Mouse (Mus musculus) stomach, embryonic 15.5 days (tissue): ENCODE measurements around the gene Mtg2. TPM values are rescaled to one million over a fixed set of nuclear protein-coding genes. Genes with fewer than 3 reads are reported as not detected.

Experiments
- ATAC-seq: fragments of 200-750 bp; cut with Nextera tagmentation; 2 replicates; pipeline ENCODE4 v1.8.0; 2017; ENCODE audit warnings: low read depth, moderate number of reproducible peaks, moderate TSS enrichment; ENCODE audit not compliant: insufficient read depth, low FRiP score
- H3K27ac ChIP-seq: fragments of 300-500 bp; sonication (generic); 2 replicates; pipeline ENCODE4 v1.5.1; 2015; ENCODE audit warnings: mild to moderate bottlenecking, inconsistent platforms
- H3K27me3 ChIP-seq: fragments of 300-500 bp; sonication (generic); replicated peaks from 2 replicates; pipeline ENCODE4 v1.6.1; 2015; ENCODE audit warnings: inconsistent platforms
- H3K36me3 ChIP-seq: fragments of 300-500 bp; sonication (generic); 2 replicates; pipeline ENCODE4 v1.6.1; 2015; ENCODE audit warnings: inconsistent platforms
- H3K4me1 ChIP-seq: fragments of 300-500 bp; sonication (generic); 2 replicates; pipeline ENCODE4 v1.6.1; 2015; ENCODE audit warnings: inconsistent platforms
- H3K4me2 ChIP-seq: fragments of 300-500 bp; sonication (generic); 2 replicates; pipeline ENCODE4 v1.6.1; 2015; ENCODE audit warnings: mild to moderate bottlenecking, inconsistent platforms
- H3K4me3 ChIP-seq: fragments of 300-500 bp; sonication (generic); replicated peaks from 2 replicates; pipeline ENCODE4 v1.5.1; 2015; ENCODE audit warnings: inconsistent platforms
- H3K9ac ChIP-seq: fragments of 300-500 bp; sonication (generic); 2 replicates; pipeline ENCODE4 v1.6.1; 2015; ENCODE audit warnings: inconsistent platforms
- H3K9me3 ChIP-seq: fragments of 300-500 bp; sonication (generic); 2 replicates; pipeline ENCODE4 v1.6.1; 2016; ENCODE audit warnings: inconsistent platforms
- WGBS: fragments of 180-500 bp; shearing (Covaris S2); methylation state at CpG from one replicate; pipeline ENCODE4 v1.1.7; 2015; 5-methylcytosine and 5-hydroxymethylcytosine counted together
- polyA plus RNA-seq: library from polyadenylated mRNA; unstranded; fragments of >200 nt; fragmentation: Nextera tagmentation; extraction: Ambion mirVana; gene quantifications from 2 replicates; pipeline ENCODE4 v1.2.1, GENCODE M21; 2015

Mtg2 gene
- polyA plus RNA-seq, 1 experiment from 2014 or later: 25.9 TPM

DNA sequence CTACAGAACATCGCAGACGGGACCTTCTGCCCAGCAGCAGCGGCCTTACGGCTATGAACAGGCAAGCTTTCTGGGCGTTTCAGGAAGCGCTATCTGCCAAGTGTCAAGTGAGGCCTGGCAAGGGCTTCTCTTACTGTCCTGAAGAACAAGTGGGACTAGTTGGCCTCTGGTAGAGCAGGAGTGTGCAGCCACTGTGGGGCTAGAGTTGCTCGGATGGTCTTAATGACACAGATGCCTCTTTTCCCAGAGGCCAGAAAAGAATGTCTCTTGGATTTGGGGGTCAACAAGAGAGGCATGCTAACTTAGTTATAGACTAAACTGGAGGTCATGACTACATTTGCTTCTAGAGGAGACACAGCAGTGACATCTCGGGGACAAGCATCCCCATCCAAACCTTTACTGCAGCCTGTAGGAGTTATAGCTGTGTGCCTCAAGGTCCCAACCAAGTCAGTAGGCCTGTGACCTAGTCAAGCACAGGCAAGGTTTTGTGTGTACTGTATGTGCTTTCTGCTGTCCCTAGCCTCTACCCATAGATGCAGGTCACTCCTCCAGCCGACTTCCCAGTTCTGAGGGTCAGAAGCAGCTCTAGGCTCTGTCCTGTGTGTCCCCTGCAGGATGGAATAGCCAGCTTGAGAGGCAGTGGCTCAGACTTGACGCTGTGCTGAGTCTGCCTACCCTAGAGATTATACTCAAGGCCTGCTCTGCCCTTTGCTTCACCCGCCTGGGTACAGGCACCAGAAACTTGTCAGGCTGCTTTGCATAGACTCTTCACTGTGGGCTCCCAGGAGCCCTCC lies 6.9 kb upstream of the Mtg2 start:
- Histone ChIP-seq H3K27me3 (no peaks in the 10 kb centered on the region), H3K9me3 (no peaks in the 10 kb centered on the region), H3K4me1 (no peaks in the 10 kb centered on the region), H3K4me2 (no peak overlapping the region), H3K36me3 (peaks cover 13% of the 10 kb centered on the region), H3K9ac (no peak overlapping the region), H3K4me3 (no peak overlapping the region), H3K27ac (no peak overlapping the region)
- ATAC-seq: no peak
- WGBS: 92% methylated on average over 11 of the region's 11 CpGs

DNA sequence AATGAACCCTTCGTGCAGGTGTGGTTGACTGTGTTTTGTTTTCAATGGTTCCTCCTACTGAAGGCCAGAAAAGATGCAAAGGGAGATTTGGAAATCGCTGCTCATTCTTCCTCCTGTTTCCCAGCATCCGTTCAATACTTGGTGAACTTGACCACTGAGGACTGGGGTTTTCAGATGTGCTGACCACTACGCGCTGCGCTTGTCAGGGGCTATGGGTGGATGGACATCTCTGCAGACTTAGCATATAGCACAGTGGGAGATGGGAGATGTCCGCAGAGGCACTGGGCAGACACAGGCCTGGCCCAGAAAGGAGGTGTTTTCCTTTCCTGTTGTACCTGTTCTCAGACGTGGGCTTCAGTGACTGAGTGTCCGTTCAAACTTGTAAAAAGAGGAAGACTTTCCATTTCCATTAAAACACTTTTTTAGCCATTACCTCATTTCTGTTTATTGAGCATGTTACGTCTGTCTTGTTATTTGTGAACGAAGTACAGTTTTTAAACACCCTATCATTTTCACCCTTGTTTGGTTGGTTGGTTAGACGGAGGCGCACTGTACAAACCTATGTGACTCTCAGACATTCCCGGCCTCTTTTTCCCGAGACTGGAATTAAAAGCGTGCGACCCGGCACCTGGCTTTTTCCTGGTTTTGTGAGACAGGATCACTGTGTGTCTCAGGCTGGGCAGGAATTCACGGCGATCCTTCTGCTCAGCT lies 463 bp upstream of the Mtg2 start:
- peak overlapping the region; percentile 40; the same call in 1 of the 2 replicates for H3K9ac ChIP-seq
- H3K4me3 ChIP-seq: peak overlapping the region; percentile 61
- WGBS: 29% methylated on average over 20 of the region's 20 CpGs
- H3K27me3 ChIP-seq: no peaks in the 10 kb centered on the region
- 0 out of 2 replicates have a peak, but pooled peaks cover 4% of the 10 kb centered on the region for H3K36me3 ChIP-seq
- H3K4me1 ChIP-seq: peaks cover 9% of the 10 kb centered on the region
- peak overlapping the region; percentile 76 for H3K4me2 ChIP-seq
- no peaks in the 10 kb centered on the region for H3K9me3 ChIP-seq
- peak; percentile 48; the same call in 1 of the 2 replicates for ATAC-seq
- H3K27ac ChIP-seq: peak overlapping the region; percentile 77

DNA sequence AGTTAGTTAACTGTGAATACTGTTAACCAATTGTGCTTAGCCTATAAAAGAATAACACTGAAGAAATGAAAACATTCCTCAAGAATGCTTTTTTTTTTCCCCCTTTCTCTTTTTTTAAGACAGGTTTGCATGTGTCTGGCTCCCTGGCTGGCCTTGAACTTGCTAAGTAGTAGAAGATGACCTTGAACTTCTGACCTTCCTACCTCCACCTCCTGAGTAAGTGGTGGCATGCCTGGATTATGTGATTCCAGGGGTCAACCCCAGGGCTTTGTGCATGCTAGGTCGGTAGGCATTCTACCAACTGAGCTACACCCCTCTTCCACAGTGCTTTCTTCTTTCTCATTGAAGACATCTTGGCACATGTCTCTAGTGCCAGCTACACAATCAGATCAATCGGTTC lies 1.3 kb downstream of the Mtg2 start:
- no peak overlapping the region for H3K4me2 ChIP-seq
- no peak for ATAC-seq
- no peak overlapping the region for H3K9ac ChIP-seq
- H3K4me1 ChIP-seq: peaks cover 9% of the 10 kb centered on the region
- 84% methylated on average over 2 of the region's 2 CpGs for WGBS
- H3K4me3 ChIP-seq: no peak overlapping the region
- 0 out of 2 replicates have a peak, but pooled peaks cover 4% of the 10 kb centered on the region for H3K36me3 ChIP-seq
- H3K27me3 ChIP-seq: no peaks in the 10 kb centered on the region
- no peak overlapping the region for H3K27ac ChIP-seq
- H3K9me3 ChIP-seq: no peaks in the 10 kb centered on the region

DNA sequence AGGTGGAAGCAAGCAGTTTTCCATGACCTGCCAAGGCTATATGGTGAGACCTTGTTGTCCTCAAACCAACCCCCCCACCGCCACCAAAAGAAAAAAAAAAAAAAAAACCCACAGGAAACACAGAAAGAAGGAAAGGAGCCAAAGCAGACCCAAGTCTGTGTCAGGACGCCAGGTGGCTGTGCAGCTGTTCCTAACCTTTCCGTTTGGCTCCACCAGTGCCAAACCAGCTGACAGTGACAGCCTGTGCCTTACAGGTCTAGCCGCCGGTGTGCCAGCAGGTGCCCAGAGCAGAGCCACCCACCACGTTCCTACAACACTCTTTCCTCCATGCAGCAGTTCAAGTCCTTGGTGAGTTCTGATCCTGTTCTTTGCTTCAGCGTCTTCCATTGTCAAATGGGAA lies 2.5 kb downstream of the Mtg2 start:
- Histone ChIP-seq H3K9ac (no peak overlapping the region), H3K4me2 (no peak overlapping the region), H3K4me1 (peaks cover 9% of the 10 kb centered on the region), H3K4me3 (no peak overlapping the region), H3K36me3 (0 out of 2 replicates have a peak, but pooled peaks cover 4% of the 10 kb centered on the region), H3K9me3 (no peaks in the 10 kb centered on the region), H3K27me3 (no peaks in the 10 kb centered on the region), H3K27ac (no peak overlapping the region)
- WGBS: 93% methylated on average over 7 of the region's 7 CpGs
- ATAC-seq: no peak

DNA sequence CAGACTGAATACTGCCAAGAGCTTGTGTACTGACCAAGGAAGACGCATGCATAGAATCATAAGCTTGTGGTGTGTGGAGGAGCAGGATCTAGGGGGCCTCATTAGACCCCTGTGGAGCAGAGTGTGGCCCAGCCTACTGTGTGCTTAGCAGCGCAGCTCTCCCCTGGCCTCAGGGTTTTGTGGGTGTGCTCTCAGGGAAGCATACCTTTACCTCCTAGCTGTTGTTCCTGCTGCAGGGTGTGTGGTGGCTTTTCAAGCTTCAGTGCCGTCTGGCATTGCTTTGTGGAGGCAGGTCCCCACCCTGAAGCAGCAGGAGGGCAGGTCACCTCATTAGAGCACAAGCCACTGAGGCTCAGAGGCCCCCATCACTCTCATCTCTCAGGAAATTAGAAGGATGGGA lies 7.2 kb downstream of the Mtg2 start:
- WGBS: 72% methylated on average over 3 of the region's 3 CpGs
- H3K4me1 ChIP-seq: no peaks in the 10 kb centered on the region
- H3K9ac ChIP-seq: no peak overlapping the region

DNA sequence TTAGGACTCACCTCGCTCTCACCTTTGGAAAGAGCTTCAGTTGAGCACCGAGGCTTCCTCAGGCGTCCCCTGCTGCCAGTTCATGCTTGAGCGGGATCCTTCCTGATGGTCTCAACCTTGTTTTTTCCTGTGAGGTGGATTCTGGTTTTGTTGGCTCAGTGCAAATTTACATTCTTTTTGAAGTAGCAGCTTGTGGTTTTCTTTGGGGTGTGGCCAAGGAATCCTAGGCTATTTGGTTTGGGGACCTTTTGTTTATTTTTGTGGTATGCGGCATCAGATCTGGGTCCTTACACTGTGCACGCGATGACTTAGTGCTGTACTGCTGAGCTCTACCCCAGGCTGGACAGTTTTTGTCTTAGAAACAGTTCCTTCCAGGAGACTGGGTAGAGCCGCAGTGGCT lies 10.3 kb downstream of the Mtg2 start:
- 72% methylated on average over 8 of the region's 8 CpGs for WGBS
- no peak overlapping the region for H3K4me2 ChIP-seq
- no peak overlapping the region for H3K4me3 ChIP-seq
- no peaks in the 10 kb centered on the region for H3K4me1 ChIP-seq
- H3K9ac ChIP-seq: no peak overlapping the region
- no peaks in the 10 kb centered on the region for H3K9me3 ChIP-seq
- no peaks in the 10 kb centered on the region for H3K36me3 ChIP-seq
- ATAC-seq: no peak; the same call in 1 of the 2 replicates
- no peaks in the 10 kb centered on the region for H3K27me3 ChIP-seq
- H3K27ac ChIP-seq: no peak overlapping the region

More for the DNA sequence above, 7.2 kb downstream of the Mtg2 start:
- Histone ChIP-seq H3K4me3 (no peak overlapping the region), H3K36me3 (no peaks in the 10 kb centered on the region), H3K4me2 (no peak overlapping the region), H3K27me3 (no peaks in the 10 kb centered on the region), H3K27ac (no peak overlapping the region), H3K9me3 (no peaks in the 10 kb centered on the region)
- ATAC-seq: no peak

DNA sequence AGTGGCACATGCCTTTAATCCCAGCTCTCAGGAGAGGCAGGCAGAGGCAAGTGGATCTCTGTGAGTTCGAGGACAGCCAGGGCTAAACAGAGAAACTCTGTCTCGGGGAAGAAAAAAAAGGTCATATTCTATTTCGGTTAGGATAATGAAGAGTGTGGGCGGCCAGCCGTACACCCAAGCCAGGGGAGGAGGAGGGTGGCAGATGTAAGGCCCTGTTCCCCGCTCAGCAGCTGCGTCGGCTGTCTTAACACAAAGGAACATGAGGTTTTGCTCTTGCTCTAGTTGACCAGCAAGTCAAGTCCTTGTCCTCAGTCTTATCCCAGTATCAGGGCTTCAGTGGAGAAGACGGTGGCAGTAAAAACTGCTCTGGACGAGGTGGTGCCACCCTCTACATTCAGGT lies 12.7 kb downstream of the Mtg2 start:
- Histone ChIP-seq H3K4me2 (no peak overlapping the region), H3K9ac (no peak overlapping the region), H3K27me3 (no peaks in the 10 kb centered on the region), H3K9me3 (no peaks in the 10 kb centered on the region), H3K36me3 (no peaks in the 10 kb centered on the region), H3K27ac (no peak overlapping the region), H3K4me3 (no peak overlapping the region), H3K4me1 (no peaks in the 10 kb centered on the region)
- no peak for ATAC-seq
- 90% methylated on average over 10 of the region's 10 CpGs for WGBS

DNA sequence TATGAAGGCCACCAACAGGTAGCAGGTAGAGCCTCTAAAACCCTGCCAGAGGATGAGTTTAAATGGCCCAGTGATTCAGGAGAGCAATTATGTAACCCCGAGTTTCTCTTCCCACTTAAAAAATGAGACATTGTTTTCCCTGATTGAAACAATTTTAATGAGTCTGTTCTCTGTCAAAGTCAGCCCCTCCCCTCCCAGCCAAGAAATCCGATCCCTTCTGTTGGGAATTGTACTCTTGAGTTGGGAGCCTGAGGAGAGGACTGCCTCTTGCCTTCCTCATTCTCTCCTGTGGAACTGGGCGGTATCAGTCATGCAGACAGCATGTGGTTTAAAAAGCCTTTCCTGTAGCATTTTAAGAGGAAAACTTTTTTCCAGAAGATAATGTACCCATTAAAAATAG lies 14.2 kb downstream of the Mtg2 start:
- Histone ChIP-seq H3K9ac (no peak overlapping the region), H3K27me3 (no peaks in the 10 kb centered on the region), H3K9me3 (no peaks in the 10 kb centered on the region), H3K27ac (no peak overlapping the region), H3K4me3 (no peak overlapping the region), H3K4me2 (no peak overlapping the region), H3K36me3 (no peaks in the 10 kb centered on the region), H3K4me1 (no peaks in the 10 kb centered on the region)
- 34% methylated on average over 3 of the region's 3 CpGs for WGBS
- ATAC-seq: no peak

DNA sequence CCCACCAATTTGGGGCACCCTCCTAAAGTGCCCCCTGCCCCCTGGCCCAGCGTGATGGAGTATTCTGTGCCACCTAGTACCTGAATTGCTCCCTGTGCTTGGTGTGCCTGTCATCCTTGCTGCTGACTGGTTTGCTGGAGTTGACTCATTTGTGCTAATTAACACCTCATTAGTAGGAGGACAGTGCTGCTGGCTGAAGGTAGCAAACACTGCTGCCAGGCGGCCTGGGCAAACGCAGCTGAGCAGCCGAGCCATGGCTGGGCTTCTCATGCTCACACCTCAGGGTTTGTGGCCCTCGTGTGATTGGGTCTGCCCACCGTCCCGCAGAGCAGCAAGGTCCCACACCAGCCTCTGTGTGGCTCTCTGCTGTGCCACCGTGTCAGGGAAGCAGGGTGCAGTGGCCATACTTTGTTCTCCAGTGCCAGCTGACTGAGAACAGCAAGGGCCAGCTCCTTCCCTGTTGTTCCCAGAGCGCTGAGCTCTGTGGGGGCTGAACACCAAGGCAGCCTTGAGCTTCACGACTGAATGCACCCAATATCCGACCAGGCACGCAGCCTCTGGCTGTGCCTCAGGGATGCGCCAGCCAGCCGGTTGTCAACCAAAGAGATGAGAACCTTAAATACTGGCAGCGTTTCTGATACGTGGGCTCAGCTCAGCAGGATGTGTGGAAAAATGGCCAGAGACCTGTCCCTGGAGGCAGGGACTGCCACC lies 15.7 kb downstream of the Mtg2 start:
- 72% methylated on average over 16 of the region's 16 CpGs for WGBS
- H3K9me3 ChIP-seq: no peaks in the 10 kb centered on the region
- H3K4me2 ChIP-seq: no peak overlapping the region
- no peak overlapping the region for H3K27ac ChIP-seq
- ATAC-seq: no peak
- no peaks in the 10 kb centered on the region for H3K36me3 ChIP-seq
- H3K4me3 ChIP-seq: no peak overlapping the region
- H3K9ac ChIP-seq: no peak overlapping the region
- no peaks in the 10 kb centered on the region for H3K4me1 ChIP-seq
- H3K27me3 ChIP-seq: no peaks in the 10 kb centered on the region

DNA sequence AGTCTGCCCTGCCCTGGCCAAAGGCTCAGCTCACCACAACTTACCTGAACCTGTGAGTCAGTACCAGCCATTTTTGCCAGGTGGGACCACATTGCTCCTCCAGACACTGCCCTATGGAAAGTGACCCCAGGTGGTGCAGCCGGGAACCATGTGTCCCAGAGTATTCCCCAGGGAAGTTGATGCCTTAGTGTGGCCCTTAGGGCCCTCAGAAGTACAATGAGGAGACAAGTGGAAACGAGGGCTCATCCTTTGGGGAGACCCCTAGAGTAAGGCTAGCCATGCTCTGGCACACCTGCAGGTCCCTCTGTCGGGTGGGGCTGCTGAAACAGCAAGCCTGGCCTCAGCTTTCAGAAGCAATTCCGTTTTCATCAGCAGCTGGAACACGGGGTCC lies 16.2 kb downstream of the Mtg2 start:
- no peak overlapping the region for H3K9ac ChIP-seq
- H3K4me2 ChIP-seq: no peak overlapping the region
- no peak overlapping the region for H3K27ac ChIP-seq
- no peaks in the 10 kb centered on the region for H3K4me1 ChIP-seq
- ATAC-seq: no peak
- H3K36me3 ChIP-seq: no peaks in the 10 kb centered on the region
- WGBS: 85% methylated on average over 5 of the region's 5 CpGs
- H3K4me3 ChIP-seq: no peak overlapping the region
- H3K9me3 ChIP-seq: no peaks in the 10 kb centered on the region
- H3K27me3 ChIP-seq: no peaks in the 10 kb centered on the region

DNA sequence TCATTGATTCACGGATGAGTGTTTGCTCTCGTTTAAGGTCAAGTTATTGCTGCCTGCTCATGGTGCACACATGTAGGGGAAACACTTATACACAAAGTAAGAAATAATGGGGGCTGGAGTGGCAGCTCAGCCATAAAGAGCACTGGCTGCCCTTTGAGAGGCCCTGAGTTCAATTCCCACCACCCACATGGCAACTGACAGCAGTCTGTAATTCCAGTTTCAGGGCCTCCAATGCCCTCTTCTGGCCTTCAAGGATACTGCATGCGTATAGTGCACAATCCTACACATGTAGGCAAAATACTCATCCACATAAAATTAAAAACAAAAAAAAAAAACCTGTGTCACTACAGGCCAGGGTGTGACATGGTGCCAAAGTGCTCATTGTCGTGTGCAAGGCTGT lies 17.1 kb downstream of the Mtg2 start:
- ATAC-seq: no peak
- H3K27ac ChIP-seq: no peak overlapping the region
- no peaks in the 10 kb centered on the region for H3K36me3 ChIP-seq
- WGBS: 87% methylated on average over 4 of the region's 4 CpGs
- no peak overlapping the region for H3K4me3 ChIP-seq
- H3K27me3 ChIP-seq: no peaks in the 10 kb centered on the region
- H3K9ac ChIP-seq: no peak overlapping the region
- H3K4me2 ChIP-seq: no peak overlapping the region
- H3K4me1 ChIP-seq: no peaks in the 10 kb centered on the region
- H3K9me3 ChIP-seq: no peaks in the 10 kb centered on the region

DNA sequence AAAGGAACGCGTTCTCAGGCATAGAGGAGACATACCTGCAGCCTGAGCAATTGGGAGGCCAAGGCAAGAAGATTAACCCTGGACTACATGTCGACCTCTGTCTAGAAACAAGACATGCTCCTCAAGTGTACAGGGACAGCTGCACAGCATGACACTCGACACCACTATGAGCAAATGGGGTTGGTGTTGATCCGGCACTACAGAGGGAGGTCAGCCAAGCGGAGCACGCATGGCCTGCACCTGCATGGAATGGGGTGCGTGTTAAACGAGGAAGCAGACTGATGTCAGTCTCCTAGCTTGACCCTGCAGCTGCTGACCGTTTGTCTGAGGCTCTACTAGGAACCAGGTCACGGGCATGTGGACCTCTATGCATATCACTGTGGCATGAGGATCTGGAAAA lies 19.9 kb downstream of the Mtg2 start:
- H3K9ac ChIP-seq: no peak overlapping the region
- H3K4me2 ChIP-seq: no peak overlapping the region
- H3K4me1 ChIP-seq: no peaks in the 10 kb centered on the region
- H3K9me3 ChIP-seq: no peaks in the 10 kb centered on the region
- H3K36me3 ChIP-seq: no peaks in the 10 kb centered on the region
- ATAC-seq: no peak
- H3K4me3 ChIP-seq: no peak overlapping the region
- WGBS: 53% methylated on average over 11 of the region's 11 CpGs
- H3K27me3 ChIP-seq: no peaks in the 10 kb centered on the region
- no peak overlapping the region for H3K27ac ChIP-seq
